Mouse (Mus musculus) thymus, adult 2 months (tissue): ENCODE measurements around the gene Sparc. TPM values are rescaled to one million over a fixed set of nuclear protein-coding genes. Genes with fewer than 3 reads are reported as not detected.

Source experiments
- DNase-seq: peaks from one replicate; pipeline ENCODE4 v3.0.0; 2021
- H3K27ac ChIP-seq: fragments of 200-500 bp; 2 replicates; pipeline ENCODE4 v1.5.1; 2012; ENCODE audit warnings: low read length, control low read depth; ENCODE audit not compliant: control insufficient read depth, insufficient read depth
- H3K27me3 ChIP-seq: fragments of 200-500 bp; 2 replicates; pipeline ENCODE4 v1.6.1; 2012; ENCODE audit warnings: mild to moderate bottlenecking, low read length, moderate library complexity, mixed read lengths; ENCODE audit not compliant: control insufficient read depth, insufficient read depth
- H3K36me3 ChIP-seq: fragments of 200-500 bp; 2 replicates; pipeline ENCODE4 v1.6.1; 2012; ENCODE audit warnings: mild to moderate bottlenecking, low read length, moderate library complexity; ENCODE audit not compliant: control insufficient read depth, insufficient read depth
- H3K4me1 ChIP-seq: fragments of 200-500 bp; replicated peaks from 2 replicates; pipeline ENCODE4 v1.6.1; 2012; ENCODE audit warnings: low read length; ENCODE audit not compliant: control insufficient read depth, insufficient read depth
- H3K4me3 ChIP-seq: fragments of 200-500 bp; 2 replicates; pipeline ENCODE4 v1.5.1; 2012; ENCODE audit warnings: mild to moderate bottlenecking, low read length, control low read depth, moderate library complexity; ENCODE audit not compliant: control insufficient read depth, insufficient read depth
- CTCF ChIP-seq: fragments of 200-500 bp; IDR thresholded peaks from 2 replicates; pipeline ENCODE4 v1.5.1; 2012; ENCODE audit warnings: mild to moderate bottlenecking, control low read depth, low read length, moderate library complexity, borderline replicate concordance; ENCODE audit not compliant: control insufficient read depth, poor library complexity, insufficient read depth; ENCODE audit errors: extremely low read depth
- POLR2A ChIP-seq: fragments of 200-500 bp; IDR thresholded peaks from 2 replicates; pipeline ENCODE4 v1.6.1; 2012; ENCODE audit warnings: mild to moderate bottlenecking, low read length, control low read depth, moderate library complexity; ENCODE audit not compliant: control insufficient read depth, poor library complexity, insufficient read depth; ENCODE audit errors: extremely low read depth
- WGBS: fragments of 180-500 bp; shearing (Covaris S2); methylation state at CpG from one replicate; pipeline ENCODE4 v1.1.7; 2018; 5-methylcytosine and 5-hydroxymethylcytosine counted together
- polyA plus RNA-seq: library from polyadenylated mRNA; depleted of rRNA; stranded (reverse); fragments of >200 nt; gene quantifications from 2 replicates; pipeline ENCODE4 v1.2.3, GENCODE M21; 2012

Gene Sparc
- polyA plus RNA-seq, 1 experiment = 230 TPM

DNA sequence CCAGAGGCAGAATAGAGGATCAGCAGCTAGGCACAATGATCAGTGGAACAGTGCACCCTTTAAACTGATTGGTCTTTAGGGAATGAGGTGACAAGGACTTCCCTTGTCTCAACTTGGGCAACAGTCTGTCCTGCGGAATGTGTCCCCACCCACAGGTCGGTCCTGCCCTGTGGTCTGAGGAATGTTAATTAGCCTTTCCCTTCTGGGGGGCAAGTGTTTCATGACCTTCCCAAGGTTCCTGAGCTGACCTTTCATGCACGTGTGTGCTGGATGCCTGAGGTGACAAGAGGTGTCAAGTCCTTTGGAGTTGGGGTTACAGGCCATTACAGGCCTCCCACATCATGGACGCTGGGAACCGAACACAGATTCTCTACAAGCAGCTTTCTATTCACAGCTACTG lies 16.7 kb upstream of the Sparc start:
- no peaks in the 10 kb centered on the region for H3K36me3 ChIP-seq
- H3K27ac ChIP-seq = no peak overlapping the region
- 94% methylated on average over 5 of the region's 5 CpGs for WGBS
- H3K4me1 ChIP-seq = no peaks in the 10 kb centered on the region
- no peak for DNase-seq
- H3K27me3 ChIP-seq = no peaks in the 10 kb centered on the region
- TF ChIP-seq CTCF = no peak
- no peak overlapping the region for H3K4me3 ChIP-seq

DNA sequence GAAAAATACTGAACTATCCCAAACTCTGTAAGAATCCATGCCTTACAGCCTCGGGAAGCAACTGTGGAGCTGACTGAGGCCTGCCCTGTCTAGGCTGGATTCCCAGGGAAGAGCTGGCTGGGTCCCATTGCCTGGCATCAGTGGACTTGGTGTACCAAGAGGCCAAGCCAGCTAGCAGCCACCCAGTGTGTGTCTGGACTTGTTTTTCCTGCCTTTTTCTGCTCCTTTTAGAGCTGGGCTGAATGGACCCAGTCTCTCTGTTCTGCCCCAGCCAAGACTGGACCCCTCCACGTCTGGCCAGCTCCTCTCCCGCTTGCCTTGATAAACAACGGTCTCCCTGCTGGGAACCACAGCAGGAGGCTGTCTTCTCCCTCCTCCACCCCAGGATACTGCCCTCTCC lies 15.0 kb upstream of the Sparc start:
- no peak overlapping the region for H3K27ac ChIP-seq
- H3K4me3 ChIP-seq = no peak overlapping the region
- H3K36me3 ChIP-seq = no peaks in the 10 kb centered on the region
- 93% methylated on average over 4 of the region's 4 CpGs for WGBS
- H3K4me1 ChIP-seq = no peaks in the 10 kb centered on the region
- H3K27me3 ChIP-seq = no peaks in the 10 kb centered on the region
- no peak for DNase-seq
- TF ChIP-seq CTCF = no peak
- TF ChIP-seq POLR2A = no peak

- WGBS = 95% methylated on average over 6 of the region's 6 CpGs
Observed at GRCm38 (mm10) chr11:55436089-55436488, 13.1 kb upstream of the Sparc start.

DNA sequence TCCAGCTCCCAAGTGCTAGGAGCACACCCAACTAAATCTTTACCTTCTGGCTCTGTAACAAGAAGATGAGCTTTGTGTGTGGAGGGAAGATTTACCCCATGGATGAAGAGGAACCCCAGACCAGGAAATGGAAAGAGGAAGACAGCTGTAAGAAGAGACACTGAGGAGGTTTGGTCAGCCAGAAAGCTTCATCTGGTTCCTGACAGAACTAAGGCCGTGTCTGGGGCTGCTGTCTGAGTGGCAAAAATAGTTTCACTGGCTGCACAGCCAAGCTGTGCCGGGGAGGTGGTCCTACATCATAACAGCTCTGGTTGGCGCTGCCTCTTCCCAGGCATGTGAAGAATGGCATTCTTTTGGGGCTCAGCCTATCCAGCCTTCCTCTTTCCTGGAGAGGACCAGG lies 10.0 kb upstream of the Sparc start:
- DNase-seq = no peak
- Histone ChIP-seq H3K36me3 (no peaks in the 10 kb centered on the region), H3K4me3 (no peak overlapping the region), H3K27me3 (no peaks in the 10 kb centered on the region), H3K27ac (no peak overlapping the region), H3K4me1 (no peaks in the 10 kb centered on the region)
- WGBS = 21% methylated on average over 3 of the region's 3 CpGs
- no peak for TF ChIP-seq POLR2A

More at GRCm38 (mm10) chr11:55436089-55436488, 13.1 kb upstream of the Sparc start:
- H3K4me3 ChIP-seq = no peak overlapping the region
- H3K27me3 ChIP-seq = no peaks in the 10 kb centered on the region
- TF ChIP-seq CTCF (no peak), POLR2A (no peak)
- no peak for DNase-seq
- no peak overlapping the region for H3K27ac ChIP-seq
- no peaks in the 10 kb centered on the region for H3K36me3 ChIP-seq
- no peaks in the 10 kb centered on the region for H3K4me1 ChIP-seq

DNA sequence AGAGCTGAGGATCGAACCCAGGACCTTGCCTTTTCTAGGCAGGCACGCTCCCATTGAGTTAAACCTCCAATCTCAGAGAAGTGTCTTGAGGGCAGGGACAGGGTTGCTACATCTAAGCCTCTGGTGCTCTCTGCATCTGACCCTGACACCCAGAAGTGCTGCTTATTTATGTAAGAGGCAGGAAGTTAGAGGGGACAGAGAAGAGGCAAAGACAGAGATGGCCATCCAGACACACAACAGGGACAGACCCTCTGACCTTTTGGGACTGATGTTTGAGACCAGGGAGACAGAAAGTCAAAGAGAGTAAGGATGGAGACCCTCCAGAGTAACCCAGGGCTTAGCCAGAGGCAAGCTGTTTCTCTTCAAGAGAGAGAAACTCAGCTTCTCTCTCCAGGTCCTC lies 7.0 kb upstream of the Sparc start:
- no peak for DNase-seq
- WGBS = 96% methylated on average over 2 of the region's 2 CpGs
- H3K27me3 ChIP-seq = no peaks in the 10 kb centered on the region
- TF ChIP-seq CTCF = no peak
- TF ChIP-seq POLR2A = no peak
- no peaks in the 10 kb centered on the region for H3K36me3 ChIP-seq
- H3K4me3 ChIP-seq = no peak overlapping the region
- H3K27ac ChIP-seq = no peak overlapping the region
- H3K4me1 ChIP-seq = no peaks in the 10 kb centered on the region

DNA sequence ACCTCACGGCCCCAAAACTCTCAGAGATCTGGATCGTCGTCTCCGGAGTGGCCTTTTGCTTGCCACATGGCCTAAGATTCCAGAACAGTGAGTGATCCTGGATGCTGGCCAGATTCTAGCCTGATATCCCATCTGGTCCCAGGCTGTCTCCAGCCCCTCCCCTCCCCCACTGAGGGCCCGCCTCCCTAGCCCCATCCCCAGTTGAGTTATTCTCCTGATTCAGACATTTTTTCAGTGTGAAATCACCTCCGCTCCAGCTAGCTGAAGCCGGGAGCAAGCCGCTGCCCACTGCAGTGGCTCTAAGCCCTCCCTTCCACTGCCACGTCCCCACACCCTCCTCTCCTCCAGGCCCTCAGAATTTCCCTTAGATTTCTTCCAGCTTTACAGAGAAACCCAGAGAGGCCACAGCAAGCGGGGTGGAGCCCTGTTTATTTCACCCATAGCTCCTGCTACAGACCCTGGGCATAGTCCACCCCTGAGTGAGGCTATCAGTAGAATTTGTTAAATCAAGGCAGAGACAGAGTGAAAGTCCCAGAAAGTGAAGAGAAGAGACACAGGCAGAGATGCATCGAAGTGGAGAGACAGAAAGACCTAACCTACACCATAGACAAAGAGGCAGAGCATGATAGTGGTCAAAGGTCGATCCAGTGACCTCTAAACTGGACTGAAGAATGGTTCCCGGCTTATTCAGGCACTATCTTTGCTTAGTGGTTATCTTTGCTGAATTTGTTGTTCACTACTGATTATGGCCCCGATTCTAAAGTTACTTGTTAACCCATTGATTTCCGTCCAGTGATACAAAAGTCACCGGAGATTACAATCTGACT lies 5.4 kb upstream of the Sparc start:
- Histone ChIP-seq H3K4me3 (no peak overlapping the region), H3K27me3 (no peaks in the 10 kb centered on the region), H3K27ac (no peak overlapping the region), H3K4me1 (no peaks in the 10 kb centered on the region; the same call in 1 of the 2 replicates), H3K36me3 (no peaks in the 10 kb centered on the region)
- 77% methylated on average over 16 of the region's 16 CpGs for WGBS
- TF ChIP-seq CTCF (no peak), POLR2A (no peak)
- no peak for DNase-seq

DNA sequence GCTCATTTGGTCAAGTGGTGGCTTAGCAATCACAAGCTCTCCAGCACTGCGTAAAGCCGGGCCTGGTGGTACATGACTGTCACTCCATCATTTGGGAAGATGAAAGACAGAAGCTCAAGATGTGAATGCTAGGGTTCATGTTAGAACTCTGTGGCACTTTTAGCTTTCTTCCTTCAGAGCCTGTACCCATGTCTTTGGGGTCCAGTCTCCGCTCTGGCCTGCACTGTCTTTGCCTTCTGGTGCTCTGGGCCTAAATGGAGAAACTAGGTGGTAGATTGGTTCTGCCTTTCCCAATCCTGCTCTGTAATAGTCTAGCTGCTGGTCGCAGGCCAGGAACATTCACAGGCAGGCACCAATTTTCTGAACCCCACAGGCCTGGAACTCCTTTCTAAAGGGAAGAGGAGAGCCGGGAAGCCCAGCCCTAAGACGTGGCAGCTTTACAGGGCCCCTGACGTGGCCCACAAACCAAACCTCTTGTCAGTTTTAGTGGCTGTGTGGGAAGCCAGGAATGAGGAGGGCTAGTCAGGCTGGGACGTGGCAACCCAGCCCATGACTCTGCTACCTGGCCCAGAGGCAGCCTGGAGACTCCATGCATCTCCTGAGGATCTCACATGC lies 1.9 kb upstream of the Sparc start:
- Histone ChIP-seq H3K4me3 (no peak overlapping the region), H3K4me1 (no peaks in the 10 kb centered on the region; the same call in 1 of the 2 replicates), H3K27me3 (no peaks in the 10 kb centered on the region), H3K36me3 (no peaks in the 10 kb centered on the region), H3K27ac (no peak overlapping the region)
- 91% methylated on average over 8 of the region's 8 CpGs for WGBS
- no peak for DNase-seq
- no peak for TF ChIP-seq CTCF
- TF ChIP-seq POLR2A = no peak
